Mouse (Mus musculus) erythroid progenitor cell, adult 5-6 weeks (primary cell): ENCODE data around the gene Pgm3. TPM values are rescaled to one million over a fixed set of nuclear protein-coding genes. Genes with fewer than 3 reads are reported as not detected.
"Not testable (repeated sequence)": the region's sequence is repeated elsewhere in the genome, so short reads cannot be mapped to it uniquely, and the experiment has no call there.

Source experiments
- ATAC-seq: replicated peaks from 2 replicates; pipeline ENCODE4 v1.8.0; 2016; ENCODE audit warnings: moderate number of reproducible peaks, mild to moderate bottlenecking, moderate TSS enrichment, inconsistent platforms; ENCODE audit not compliant: poor library complexity, low FRiP score, severe bottlenecking
- total RNA-seq, 2 experiments: library from RNA; stranded (forward) in 1 of 2; stranded (reverse) in 1 of 2; fragments of 150-400 nt in 1 of 2; fragments of 186-747, 209-891 nt in 1 of 2; gene quantifications; 2 replicates each; pipeline versions ENCODE4 v1.2.3 to v1.2.4; 2015 to 2017; ENCODE audit warnings: low replicate concordance in 2 of 2

Gene Pgm3
- total RNA-seq (2015; ENCODE audit: low replicate concordance) (5.0 and 9.0 TPM in 2 replicates), total RNA-seq (2017; ENCODE audit: low replicate concordance) (1.5 and 2.9 TPM in 2 replicates)

DNA sequence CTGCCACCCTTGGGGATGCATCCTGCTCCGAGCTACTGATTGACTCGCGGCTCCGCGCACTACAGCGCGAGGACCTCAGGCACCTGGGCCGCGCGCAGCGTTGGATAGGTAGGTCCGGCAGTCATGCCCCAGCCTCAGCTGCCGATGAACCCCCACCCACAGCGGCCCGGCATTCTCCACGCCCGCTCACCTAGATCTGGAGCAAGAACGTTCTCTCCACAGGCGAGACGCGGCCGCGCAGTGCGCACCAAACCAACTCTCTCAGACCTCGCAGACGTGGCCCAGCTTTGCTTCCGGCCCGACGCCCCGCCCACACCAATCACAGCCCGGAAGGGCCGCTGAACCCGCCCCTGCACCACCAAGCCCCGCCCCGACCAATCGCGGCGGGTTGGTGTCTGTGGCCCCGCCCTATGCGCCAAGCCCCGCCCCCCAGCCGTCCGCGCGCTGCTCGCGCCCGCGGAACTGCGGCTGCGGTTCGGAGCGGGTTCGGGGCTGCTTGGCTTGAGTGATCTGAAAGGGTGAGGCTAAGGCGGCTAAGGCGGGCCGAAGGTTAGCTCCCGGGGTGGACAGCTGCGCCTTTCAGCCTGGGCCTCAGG, at the start of gene Pgm3, which contains the start of gene Rwdd2a:
Pgm3 (minus strand) TSS at position 303 of the 596 bp plus-strand sequence.
Rwdd2a (plus strand) TSS at position 452 of the 596 bp plus-strand sequence.
- peak; percentile 95 for ATAC-seq

DNA sequence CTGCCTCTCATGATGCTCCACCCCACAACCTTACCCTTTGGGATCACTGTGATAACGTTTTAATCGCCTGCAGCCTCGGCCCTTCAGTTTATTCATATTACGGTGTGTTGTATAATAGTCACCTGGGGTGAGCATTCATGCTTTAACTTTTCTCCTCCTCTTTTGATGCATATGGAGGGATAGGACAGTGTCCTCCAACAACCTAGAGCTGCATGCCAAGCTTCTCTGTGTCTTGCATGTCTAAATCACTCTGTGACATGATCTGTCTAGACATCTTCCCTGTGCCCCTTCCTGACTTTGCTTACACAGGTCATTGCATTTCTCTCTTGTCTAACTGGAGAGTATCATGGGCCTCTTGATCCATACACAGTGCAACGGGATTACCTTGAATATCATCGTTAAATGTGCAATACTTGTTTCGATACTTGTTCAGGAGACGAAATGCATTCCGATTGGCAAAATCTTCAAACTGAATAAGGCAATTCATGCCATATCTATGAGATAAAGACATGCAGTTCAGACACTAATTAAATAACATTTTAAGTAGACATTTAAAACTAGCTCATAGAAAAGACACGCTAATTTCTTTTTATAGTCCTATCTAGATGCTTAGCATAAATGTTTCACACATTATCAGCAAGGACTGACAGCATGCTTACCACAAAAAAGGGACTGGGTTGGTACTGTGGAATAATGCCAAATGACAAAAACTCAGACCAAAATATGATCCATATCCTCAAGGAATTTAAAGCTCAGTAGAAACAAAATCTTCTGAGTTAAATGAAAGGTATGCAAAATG, 47.9 kb upstream of the Pgm3 start:
- ATAC-seq, result no peak

GRCm38 (mm10) chr9:86617837-86618492, 46.3 kb upstream of the Pgm3 start:
- ATAC-seq, result no peak; the same call in 1 of the 2 replicates

GRCm38 (mm10) chr9:86615765-86616164, 44.1 kb upstream of the Pgm3 start:
- no peak for ATAC-seq

GRCm38 (mm10) chr9:86612091-86612490, 40.4 kb upstream of the Pgm3 start:
- ATAC-seq, result no peak

DNA sequence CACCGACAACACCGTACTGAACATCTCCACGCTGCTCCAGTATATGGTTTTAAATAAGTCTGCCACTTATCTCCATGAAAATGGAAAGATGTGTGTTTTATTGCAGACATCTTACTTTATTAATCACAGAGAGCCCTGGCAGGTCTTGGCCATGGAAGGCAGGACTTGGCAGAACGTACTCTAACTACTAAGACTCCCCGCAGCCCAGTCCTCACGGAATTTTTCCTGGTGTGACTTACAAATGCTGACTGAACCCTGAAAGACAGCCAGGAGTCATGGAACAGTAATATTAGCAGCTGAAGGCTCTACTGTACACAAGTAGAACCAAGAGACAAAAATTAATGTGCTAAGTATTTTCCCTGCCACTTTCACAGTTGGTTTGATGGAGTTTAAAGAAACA, 34.1 kb upstream of the Pgm3 start:
- ATAC-seq, result no peak

- ATAC-seq, result no peak
These were observed 28.2 kb upstream of the Pgm3 start for GRCm38 (mm10) chr9:86599723-86600303.

DNA sequence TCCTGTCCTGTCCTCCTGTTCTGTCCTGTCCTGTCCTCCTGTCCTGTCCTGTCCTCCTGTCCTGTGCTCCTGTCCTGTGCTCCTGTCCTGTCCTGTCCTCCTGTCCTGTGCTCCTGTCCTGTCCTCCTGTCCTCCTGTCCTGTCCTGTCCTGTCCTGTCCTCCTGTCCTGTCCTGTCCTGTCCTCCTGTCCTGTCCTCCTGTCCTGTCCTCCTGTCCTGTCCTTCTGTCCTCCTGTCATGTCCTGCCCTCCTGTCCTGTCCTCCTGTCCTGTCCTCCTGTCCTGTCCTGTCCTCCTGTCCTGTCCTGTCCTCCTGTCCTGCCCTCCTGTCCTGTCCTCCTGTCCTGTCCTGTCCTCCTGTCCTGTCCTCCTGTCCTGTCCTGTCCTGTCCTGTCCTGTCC, 25.3 kb upstream of the Pgm3 start:
- ATAC-seq, result not testable (repeated sequence)

DNA sequence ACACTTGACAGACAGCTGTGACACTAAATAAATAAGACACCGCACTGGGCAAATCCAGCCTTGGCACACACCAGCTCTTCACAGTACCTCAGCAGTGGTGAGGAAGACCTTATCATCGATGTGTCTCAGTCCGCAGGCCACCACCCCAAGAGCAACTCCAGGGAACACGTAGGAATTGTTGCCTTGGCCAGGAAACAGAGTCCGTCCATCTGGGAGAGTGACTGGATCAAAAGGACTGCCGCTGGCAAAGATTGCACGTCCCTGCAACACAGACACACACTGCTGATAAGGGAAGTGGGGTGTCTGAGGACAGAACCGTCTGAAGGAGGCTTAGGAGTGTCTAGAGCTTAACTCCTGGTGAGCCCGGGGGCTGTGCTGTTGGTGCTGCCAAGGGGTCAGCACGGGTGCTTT, 22.7 kb upstream of the Pgm3 start:
- not testable (repeated sequence) for ATAC-seq

GRCm38 (mm10) chr9:86592676-86593668, 21.3 kb upstream of the Pgm3 start:
- no peak for ATAC-seq

GRCm38 (mm10) chr9:86587019-86587795, 15.6 kb upstream of the Pgm3 start:
- no peak for ATAC-seq

- peak; percentile 68; the same call in 1 of the 2 replicates for ATAC-seq
These were observed 12.1 kb upstream of the Pgm3 start for GRCm38 (mm10) chr9:86583740-86584139.

- no peak for ATAC-seq
These were observed 8.0 kb upstream of the Pgm3 start for GRCm38 (mm10) chr9:86579657-86580056.

GRCm38 (mm10) chr9:86575178-86575577, 3.5 kb upstream of the Pgm3 start:
- no peak for ATAC-seq

- no peak for ATAC-seq
These were observed 2.1 kb upstream of the Pgm3 start for GRCm38 (mm10) chr9:86573616-86574303.

- 0 out of 2 replicates have a peak, but pooled peaks have one; percentile 50 for ATAC-seq
These were observed 1.1 kb upstream of the Pgm3 start for GRCm38 (mm10) chr9:86572636-86573291.

GRCm38 (mm10) chr9:86572196-86572595, 554 bp upstream of the Pgm3 start:
- ATAC-seq, result peak; percentile 32; the same call in 1 of the 2 replicates
